Mouse (Mus musculus) testis, adult 2 months (tissue): ENCODE measurements around the gene Slc35b4. TPM values are rescaled to one million over a fixed set of nuclear protein-coding genes. Genes with fewer than 3 reads are reported as not detected.

ENCODE experiments used
- H3K27ac ChIP-seq: fragments of 200-500 bp; 2 replicates; pipeline ENCODE4 v1.5.1; 2012; ENCODE audit warnings: low read depth, low read length; ENCODE audit not compliant: control insufficient read depth, insufficient read depth
- H3K27me3 ChIP-seq: fragments of 200-500 bp; 2 replicates; pipeline ENCODE4 v1.6.1; 2012; ENCODE audit warnings: mild to moderate bottlenecking, low read length, moderate library complexity; ENCODE audit not compliant: control insufficient read depth, insufficient read depth
- H3K36me3 ChIP-seq: fragments of 200-500 bp; 2 replicates; pipeline ENCODE4 v1.6.1; 2012; ENCODE audit warnings: mild to moderate bottlenecking, low read length; ENCODE audit not compliant: control insufficient read depth, insufficient read depth
- H3K4me1 ChIP-seq: fragments of 200-500 bp; 2 replicates; pipeline ENCODE4 v1.6.1; 2012; ENCODE audit warnings: low read length; ENCODE audit not compliant: control insufficient read depth, insufficient read depth
- H3K4me3 ChIP-seq: fragments of 200-500 bp; 2 replicates; pipeline ENCODE4 v1.5.1; 2012; ENCODE audit warnings: low read depth, mild to moderate bottlenecking, low read length, moderate library complexity, mixed read lengths; ENCODE audit not compliant: control insufficient read depth
- CTCF ChIP-seq: fragments of 200-500 bp; IDR thresholded peaks from 2 replicates; pipeline ENCODE4 v1.5.1; 2012; ENCODE audit warnings: low read depth, mild to moderate bottlenecking, inconsistent platforms, low read length, moderate library complexity; ENCODE audit not compliant: control insufficient read depth, insufficient read depth, insufficient replicate concordance
- POLR2A ChIP-seq: fragments of 200-500 bp; IDR thresholded peaks from 2 replicates; pipeline ENCODE4 v1.6.1; 2012; ENCODE audit warnings: low read depth, mild to moderate bottlenecking, inconsistent platforms, low read length, moderate library complexity; ENCODE audit not compliant: control insufficient read depth
- polyA plus RNA-seq: library from polyadenylated mRNA; depleted of rRNA; stranded (reverse); fragments of >200 nt; gene quantifications from 2 replicates; pipeline ENCODE4 v1.2.3, GENCODE M21; 2012; rRNA removed

Gene Slc35b4
- 21.7 and 24.5 TPM in 2 replicates for polyA plus RNA-seq

DNA sequence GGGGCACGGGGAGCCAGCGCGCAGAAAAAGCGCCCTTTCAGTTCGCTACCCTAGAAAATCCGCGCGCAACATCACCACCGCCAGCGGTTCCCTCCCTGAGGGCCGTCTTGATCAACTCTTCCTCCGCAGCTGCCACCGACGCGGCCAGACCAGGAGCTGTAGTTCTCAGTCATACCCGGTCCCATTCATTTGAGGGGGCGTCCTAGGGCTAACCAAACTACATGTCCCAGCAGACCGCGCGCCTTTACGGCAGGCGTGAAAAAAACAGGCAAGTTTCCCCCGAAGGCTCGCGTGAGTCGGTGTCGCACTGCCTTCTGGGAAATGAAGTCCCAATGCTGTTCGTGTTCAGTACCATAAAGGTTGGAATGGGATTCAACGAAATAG is at the start of gene Slc35b4:
TSS of gene Slc35b4 (minus strand) at position 248 of the 384 bp plus-strand sequence.
- TF ChIP-seq CTCF (no peak), POLR2A (peak; percentile 49; the same call in 1 of the 2 replicates)
- Histone ChIP-seq H3K27ac (peak within 1 kb of the TSS; percentile 48), H3K36me3 (no peaks in the 10 kb centered on the region), H3K4me3 (peak within 1 kb of the TSS; percentile 89), H3K27me3 (no peaks in the 10 kb centered on the region), H3K4me1 (no peaks in the 10 kb centered on the region)

- no peak for TF ChIP-seq POLR2A
- TF ChIP-seq CTCF, result peak; percentile 59; the same call in 1 of the 2 replicates
- no peaks in the 10 kb centered on the region for H3K36me3 ChIP-seq
- no peaks in the 10 kb centered on the region for H3K27me3 ChIP-seq
- H3K4me1 ChIP-seq, result no peaks in the 10 kb centered on the region
- no peak overlapping the region for H3K4me3 ChIP-seq
- no peak overlapping the region for H3K27ac ChIP-seq
Observed at GRCm38 (mm10) chr6:34225004-34225599, 48.2 kb upstream of the Slc35b4 start.

DNA sequence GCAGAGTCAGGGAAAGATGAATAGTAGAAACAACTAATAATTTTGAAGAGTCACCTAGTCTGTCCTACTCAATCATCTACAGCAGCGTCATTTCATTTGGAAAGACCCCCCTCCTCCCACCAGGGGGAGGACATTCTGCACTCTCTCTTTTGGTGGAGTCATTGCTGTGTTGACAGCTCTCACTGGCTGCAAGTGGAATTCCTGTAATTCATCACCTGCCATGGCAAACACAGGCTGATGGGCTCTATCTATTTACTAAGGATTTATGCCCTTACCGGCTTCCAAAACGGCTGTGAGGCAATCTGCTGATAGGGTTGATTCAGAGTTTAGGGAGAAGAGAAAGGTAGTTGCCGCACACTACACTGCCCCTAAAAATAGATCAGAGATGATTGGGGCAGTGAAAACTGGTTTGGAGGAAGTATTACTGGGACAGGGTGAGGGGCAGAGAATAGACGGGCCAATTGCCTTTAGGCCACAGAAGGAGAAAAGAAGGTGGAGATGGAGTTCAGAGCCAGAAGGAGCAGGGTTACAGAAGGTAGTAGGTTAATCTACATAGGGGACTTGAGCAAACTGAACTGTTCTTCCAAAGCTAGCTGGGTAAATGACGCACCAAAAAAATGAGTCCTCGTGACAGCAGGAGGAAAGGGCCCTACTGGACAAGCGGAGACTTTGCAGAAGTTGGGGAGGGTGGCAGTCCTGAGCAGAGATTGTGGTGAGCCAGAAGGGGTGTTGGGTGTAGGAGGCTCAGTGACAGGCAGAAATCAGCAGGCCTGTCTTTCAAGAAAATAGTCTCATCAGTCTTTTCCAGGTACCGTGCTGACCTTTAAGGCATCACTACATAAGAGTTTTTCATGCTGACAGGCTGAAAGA is 39.8 kb upstream of the Slc35b4 start:
- Histone ChIP-seq H3K27ac (no peak overlapping the region), H3K4me3 (no peak overlapping the region), H3K36me3 (no peaks in the 10 kb centered on the region), H3K27me3 (no peaks in the 10 kb centered on the region), H3K4me1 (no peaks in the 10 kb centered on the region)
- TF ChIP-seq CTCF, result no peak
- TF ChIP-seq POLR2A, result no peak

- TF ChIP-seq CTCF (no peak), POLR2A (no peak)
- no peaks in the 10 kb centered on the region for H3K36me3 ChIP-seq
- no peaks in the 10 kb centered on the region for H3K27me3 ChIP-seq
- H3K4me3 ChIP-seq, result no peak overlapping the region
- no peaks in the 10 kb centered on the region for H3K4me1 ChIP-seq
- H3K27ac ChIP-seq, result no peak overlapping the region
Observed at GRCm38 (mm10) chr6:34205754-34206153, 28.8 kb upstream of the Slc35b4 start.

- Histone ChIP-seq H3K4me1 (no peaks in the 10 kb centered on the region), H3K27me3 (no peaks in the 10 kb centered on the region), H3K36me3 (no peaks in the 10 kb centered on the region), H3K27ac (no peak overlapping the region), H3K4me3 (no peak overlapping the region)
- TF ChIP-seq POLR2A, result no peak
- TF ChIP-seq CTCF, result peak; percentile 39; the same call in 1 of the 2 replicates
Observed at GRCm38 (mm10) chr6:34204971-34205572, 28.2 kb upstream of the Slc35b4 start.

- TF ChIP-seq POLR2A (no peak), CTCF (no peak)
- Histone ChIP-seq H3K4me1 (no peaks in the 10 kb centered on the region), H3K27ac (no peak overlapping the region), H3K36me3 (no peaks in the 10 kb centered on the region), H3K27me3 (no peaks in the 10 kb centered on the region), H3K4me3 (no peak overlapping the region)
Observed at GRCm38 (mm10) chr6:34203503-34203902, 26.6 kb upstream of the Slc35b4 start.

DNA sequence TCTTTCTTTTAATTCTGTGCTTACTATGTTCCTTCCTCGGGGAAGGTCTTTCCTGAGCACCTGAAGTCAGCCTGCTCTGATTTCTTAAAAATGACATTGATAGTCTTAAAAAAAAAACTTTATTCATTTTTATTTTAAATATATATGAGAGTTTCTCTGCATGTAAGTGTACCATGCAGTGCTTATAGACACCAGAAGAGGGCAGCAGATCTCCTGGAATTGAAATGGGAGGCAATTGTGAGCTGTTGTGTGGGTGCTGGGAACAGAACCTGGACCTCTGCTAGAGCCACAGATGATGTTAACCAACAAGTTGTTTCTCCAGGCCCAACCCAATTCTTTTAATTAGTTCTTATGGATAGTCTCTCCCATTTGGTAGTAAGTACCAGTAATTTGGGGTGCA is 18.1 kb upstream of the Slc35b4 start:
- no peak overlapping the region for H3K27ac ChIP-seq
- H3K36me3 ChIP-seq, result no peaks in the 10 kb centered on the region
- H3K4me3 ChIP-seq, result peak overlapping the region; percentile 40; the same call in 1 of the 2 replicates
- no peak for TF ChIP-seq CTCF
- TF ChIP-seq POLR2A, result no peak
- H3K27me3 ChIP-seq, result no peaks in the 10 kb centered on the region
- H3K4me1 ChIP-seq, result peaks cover 5% of the 10 kb centered on the region; the same call in 1 of the 2 replicates
